Mouse (Mus musculus) mouse trophoblast stem cell (cell line): ENCODE data around the gene Slc31a1.

Source experiments
- in situ Hi-C, 2 experiments: fragments of 300-500 bp; cut with MseI, MboI; formaldehyde crosslinking; loops; 2 replicates in 1 of 2; 3 replicates in 1 of 2; pipeline ENCODE4 v1.15.1; 2025

Slc31a1 gene

GRCm38 (mm10) chr4:62407730-62408582, 47.4 kb downstream of the Slc31a1 start:
- in situ Hi-C loops, result no loop called here

- in situ Hi-C loops, result no loop called here
Observed at GRCm38 (mm10) chr4:62408601-62409282, 48.2 kb downstream of the Slc31a1 start, which contains the start of the genes Cdc26 and Prpf4. Gene Cdc26 (minus strand): TSS chr4:62408642. Gene Prpf4 (plus strand): TSS chr4:62408797.

- in situ Hi-C loops, result no loop called here
Observed at GRCm38 (mm10) chr4:62409615-62410014, 49.1 kb downstream of the Slc31a1 start.

- in situ Hi-C loops, result no loop called here
Observed at GRCm38 (mm10) chr4:62410325-62410724, 49.8 kb downstream of the Slc31a1 start.

GRCm38 (mm10) chr4:62411606-62412005, 51.1 kb downstream of the Slc31a1 start:
- in situ Hi-C loops, result no loop called here

- in situ Hi-C loops, result no loop called here
Observed at GRCm38 (mm10) chr4:62418448-62418847, 57.9 kb downstream of the Slc31a1 start.

- in situ Hi-C loops, result no loop called here
Observed at GRCm38 (mm10) chr4:62419091-62419490, 58.6 kb downstream of the Slc31a1 start.

GRCm38 (mm10) chr4:62425891-62426290, 65.4 kb downstream of the Slc31a1 start:
- in situ Hi-C loops, result no loop called here

- in situ Hi-C loops, result no loop called here
Observed at GRCm38 (mm10) chr4:62427978-62428758, 67.6 kb downstream of the Slc31a1 start.

- in situ Hi-C loops, result no loop called here
Observed at GRCm38 (mm10) chr4:62429616-62430015, 69.1 kb downstream of the Slc31a1 start.

- in situ Hi-C loops, result no loop called here
Observed at GRCm38 (mm10) chr4:62430678-62431077, 70.2 kb downstream of the Slc31a1 start.

- in situ Hi-C loops, result no loop called here
Observed at GRCm38 (mm10) chr4:62431522-62431921, 71.0 kb downstream of the Slc31a1 start.

GRCm38 (mm10) chr4:62433939-62434870, 73.7 kb downstream of the Slc31a1 start:
- in situ Hi-C loops, result no loop called here

- in situ Hi-C loops, result no loop called here
Observed at GRCm38 (mm10) chr4:62435081-62435480, 74.6 kb downstream of the Slc31a1 start, which contains the start of gene Rnf183. Gene Rnf183 (minus strand): TSS chr4:62435252.

GRCm38 (mm10) chr4:62437256-62437778, 76.8 kb downstream of the Slc31a1 start:
- in situ Hi-C loops, result no loop called here

GRCm38 (mm10) chr4:62437871-62438270, 77.3 kb downstream of the Slc31a1 start:
- in situ Hi-C loops, result no loop called here

- in situ Hi-C loops, result no loop called here
Observed at GRCm38 (mm10) chr4:62439793-62440192, 79.3 kb downstream of the Slc31a1 start.

- in situ Hi-C loops, result no loop called here
Observed at GRCm38 (mm10) chr4:62440544-62440943, 80.0 kb downstream of the Slc31a1 start.

GRCm38 (mm10) chr4:62440986-62441385, 80.5 kb downstream of the Slc31a1 start:
- in situ Hi-C loops, result no loop called here
